Mouse (Mus musculus) ES-Bruce4 (cell line): ENCODE results near the gene Glt1d1.

Experiments used
- CTCF ChIP-seq: IDR thresholded peaks from one replicate; pipeline ENCODE4 v1.8.1; 2011; ENCODE audit warnings: low read depth, low read length
- POLR2A ChIP-seq: IDR thresholded peaks from one replicate; pipeline ENCODE4 v1.8.1; 2011; ENCODE audit warnings: low read length; ENCODE audit not compliant: insufficient read depth

DNA sequence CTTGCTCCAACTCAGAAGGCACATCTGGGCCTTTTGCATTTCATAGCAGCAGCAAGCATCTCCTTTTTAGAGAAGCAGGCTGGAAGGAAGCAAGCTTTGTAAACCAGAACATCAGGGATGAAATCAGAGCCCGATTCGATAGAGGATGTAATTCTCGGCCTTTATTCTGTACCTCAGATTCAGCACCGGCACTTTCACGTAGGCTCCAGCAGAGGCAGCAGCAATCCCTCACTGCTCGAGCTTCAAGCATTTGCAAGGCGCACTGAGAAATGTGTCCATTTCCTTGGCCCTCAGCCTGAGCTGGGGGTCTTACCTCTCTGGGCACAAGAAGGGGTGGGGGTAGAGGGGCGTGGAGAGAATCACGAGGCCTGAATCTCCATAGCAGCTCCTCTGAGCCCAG lies 76.1 kb downstream of the Glt1d1 start:
- TF ChIP-seq CTCF (peak; percentile 17), POLR2A (no peak)
